Mouse (Mus musculus): ENCODE data around the gene Myo3a. TPM values are rescaled to one million over a fixed set of nuclear protein-coding genes. Genes with fewer than 3 reads are reported as not detected.

The Myo3a gene
- polyA plus RNA-seq, 1 experiment from 2014 or later = not detected

- H3K4me3 ChIP-seq (ENCODE audit: low read depth, low read length) = peak overlapping the region; percentile 40
- peaks cover 99% of the 10 kb centered on the region for H3K27me3 ChIP-seq (replicated peaks; ENCODE audit: control insufficient read depth, insufficient read depth, low read length)
- 0 out of 2 replicates have a peak, but pooled peaks cover 9% of the 10 kb centered on the region for H3K4me1 ChIP-seq (ENCODE audit: control insufficient read depth, insufficient read depth, low read length)
- no peaks in the 10 kb centered on the region for H3K9me3 ChIP-seq (ENCODE audit: control insufficient read depth, low read length)
- H3K4me2 ChIP-seq (ENCODE audit: low read depth, low read length) = peak overlapping the region; percentile 64
- 1% methylated on average over 47 of the region's 60 CpGs for WGBS
- ATAC-seq (ENCODE audit: low read depth) (peak; percentile 13; the same call in 1 of the 2 replicates), DNase-seq (ENCODE audit: low spot score) (no peak)
- peak overlapping the region; percentile 19; the same call in 1 of the 2 replicates for H3K9ac ChIP-seq (ENCODE audit: low read depth, low read length)
- no peaks in the 10 kb centered on the region for H3K36me3 ChIP-seq (ENCODE audit: control insufficient read depth, insufficient read depth, low read length)
- no peak overlapping the region for H3K27ac ChIP-seq (replicated peaks; ENCODE audit: low read depth, low read length)
Measured at GRCm38 (mm10) chr2:22623111-22624070, 396.1 kb downstream of the Myo3a start.

- 3% methylated on average over 27 of the region's 27 CpGs for WGBS
- Histone ChIP-seq H3K4me1 (ENCODE audit: control insufficient read depth, insufficient read depth, low read length) (0 out of 2 replicates have a peak, but pooled peaks cover 9% of the 10 kb centered on the region), H3K27ac (replicated peaks; ENCODE audit: low read depth, low read length) (no peak overlapping the region), H3K4me3 (ENCODE audit: low read depth, low read length) (peak overlapping the region; percentile 40; the same call in 1 of the 2 replicates), H3K9me3 (ENCODE audit: control insufficient read depth, low read length) (no peaks in the 10 kb centered on the region), H3K27me3 (replicated peaks; ENCODE audit: control insufficient read depth, insufficient read depth, low read length) (peaks cover 94% of the 10 kb centered on the region), H3K9ac (ENCODE audit: low read depth, low read length) (no peak overlapping the region), H3K4me2 (ENCODE audit: low read depth, low read length) (no peak overlapping the region), H3K36me3 (ENCODE audit: control insufficient read depth, insufficient read depth, low read length) (no peaks in the 10 kb centered on the region)
- ATAC-seq (ENCODE audit: low read depth) (no peak), DNase-seq (ENCODE audit: low spot score) (no peak)
Measured at GRCm38 (mm10) chr2:22624188-22624975, 397.1 kb downstream of the Myo3a start.

DNA sequence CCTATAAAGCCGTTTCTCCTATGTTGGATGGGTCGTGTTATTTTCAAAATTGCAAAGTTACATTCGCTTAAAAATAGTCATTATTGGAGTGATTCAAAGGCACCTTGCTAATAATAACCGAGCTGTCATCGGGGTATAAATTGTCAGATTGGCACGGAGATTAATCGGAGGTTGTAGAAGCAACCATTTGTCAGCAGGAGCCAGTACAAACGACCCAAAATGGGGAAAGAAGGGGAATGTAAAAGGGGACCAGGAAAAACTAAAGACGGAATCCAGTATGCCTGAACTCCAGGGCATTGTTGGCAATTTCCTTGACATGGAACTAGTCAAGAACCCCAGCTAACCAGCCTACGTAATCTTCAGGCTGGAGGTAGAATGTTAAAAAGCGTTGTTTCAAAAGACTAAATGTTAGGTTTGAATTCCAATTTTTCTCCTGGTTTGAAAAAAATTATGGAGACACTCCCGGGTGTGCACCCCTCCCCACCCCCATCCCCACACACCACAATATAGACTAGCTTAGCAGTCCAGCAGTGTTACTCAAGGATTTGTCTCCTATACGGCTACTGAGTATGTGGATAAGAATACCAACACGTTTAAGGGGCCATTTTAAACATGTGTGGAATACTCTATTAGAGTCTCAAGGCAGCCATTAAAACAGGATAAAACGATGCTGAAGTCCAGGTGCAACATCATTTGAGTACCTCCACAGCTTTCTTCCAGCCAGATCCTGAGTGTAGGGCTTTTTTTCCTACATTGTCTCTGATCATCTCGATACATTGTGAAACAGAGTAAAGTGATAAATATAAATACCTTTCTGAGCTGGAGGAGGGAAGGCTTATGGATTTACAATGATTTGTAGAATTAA lies 398.0 kb downstream of the Myo3a start:
- Histone ChIP-seq H3K4me3 (ENCODE audit: low read depth, low read length) (no peak overlapping the region), H3K9me3 (ENCODE audit: control insufficient read depth, low read length) (no peaks in the 10 kb centered on the region), H3K27ac (replicated peaks; ENCODE audit: low read depth, low read length) (no peak overlapping the region), H3K4me1 (ENCODE audit: control insufficient read depth, insufficient read depth, low read length) (0 out of 2 replicates have a peak, but pooled peaks cover 9% of the 10 kb centered on the region), H3K36me3 (ENCODE audit: control insufficient read depth, insufficient read depth, low read length) (no peaks in the 10 kb centered on the region), H3K9ac (ENCODE audit: low read depth, low read length) (no peak overlapping the region), H3K4me2 (ENCODE audit: low read depth, low read length) (no peak overlapping the region), H3K27me3 (replicated peaks; ENCODE audit: control insufficient read depth, insufficient read depth, low read length) (peaks cover 85% of the 10 kb centered on the region)
- WGBS = 10% methylated on average over 16 of the region's 16 CpGs
- no peak for ATAC-seq (ENCODE audit: low read depth)
- no peak for DNase-seq (ENCODE audit: low spot score)

GRCm38 (mm10) chr2:22627147-22627666 lies 399.9 kb downstream of the Myo3a start:
- Histone ChIP-seq H3K4me1 (ENCODE audit: control insufficient read depth, insufficient read depth, low read length) (0 out of 2 replicates have a peak, but pooled peaks cover 3% of the 10 kb centered on the region), H3K4me2 (ENCODE audit: low read depth, low read length) (no peak overlapping the region), H3K9me3 (ENCODE audit: control insufficient read depth, low read length) (no peaks in the 10 kb centered on the region), H3K36me3 (ENCODE audit: control insufficient read depth, insufficient read depth, low read length) (no peaks in the 10 kb centered on the region), H3K27ac (replicated peaks; ENCODE audit: low read depth, low read length) (no peak overlapping the region), H3K4me3 (ENCODE audit: low read depth, low read length) (no peak overlapping the region), H3K9ac (ENCODE audit: low read depth, low read length) (no peak overlapping the region), H3K27me3 (replicated peaks; ENCODE audit: control insufficient read depth, insufficient read depth, low read length) (peaks cover 66% of the 10 kb centered on the region)
- WGBS = 24% methylated on average over 3 of the region's 3 CpGs
- DNase-seq (ENCODE audit: low spot score) = no peak
- ATAC-seq (ENCODE audit: low read depth) = no peak

GRCm38 (mm10) chr2:22627819-22628432 lies 400.6 kb downstream of the Myo3a start:
- ATAC-seq (ENCODE audit: low read depth) (no peak), DNase-seq (ENCODE audit: low spot score) (no peak)
- no peak overlapping the region for H3K4me2 ChIP-seq (ENCODE audit: low read depth, low read length)
- no peak overlapping the region for H3K4me3 ChIP-seq (ENCODE audit: low read depth, low read length)
- H3K36me3 ChIP-seq (ENCODE audit: control insufficient read depth, insufficient read depth, low read length) = no peaks in the 10 kb centered on the region
- no peak overlapping the region for H3K27ac ChIP-seq (replicated peaks; ENCODE audit: low read depth, low read length)
- H3K9me3 ChIP-seq (ENCODE audit: control insufficient read depth, low read length) = no peaks in the 10 kb centered on the region
- no peaks in the 10 kb centered on the region for H3K4me1 ChIP-seq (ENCODE audit: control insufficient read depth, insufficient read depth, low read length)
- H3K9ac ChIP-seq (ENCODE audit: low read depth, low read length) = no peak overlapping the region
- 29% methylated on average over 5 of the region's 5 CpGs for WGBS
- peaks cover 59% of the 10 kb centered on the region for H3K27me3 ChIP-seq (replicated peaks; ENCODE audit: control insufficient read depth, insufficient read depth, low read length)

GRCm38 (mm10) chr2:22634766-22635165 lies 407.5 kb downstream of the Myo3a start:
- DNase-seq (ENCODE audit: low spot score) (no peak), ATAC-seq (ENCODE audit: low read depth) (no peak)
- no peaks in the 10 kb centered on the region for H3K27me3 ChIP-seq (replicated peaks; ENCODE audit: control insufficient read depth, insufficient read depth, low read length)
- H3K9ac ChIP-seq (ENCODE audit: low read depth, low read length) = no peak overlapping the region
- 45% methylated on average over 8 of the region's 8 CpGs for WGBS
- H3K27ac ChIP-seq (replicated peaks; ENCODE audit: low read depth, low read length) = no peak overlapping the region
- no peaks in the 10 kb centered on the region for H3K36me3 ChIP-seq (ENCODE audit: control insufficient read depth, insufficient read depth, low read length)
- H3K4me3 ChIP-seq (ENCODE audit: low read depth, low read length) = no peak overlapping the region
- H3K9me3 ChIP-seq (ENCODE audit: control insufficient read depth, low read length) = no peaks in the 10 kb centered on the region
- no peak overlapping the region for H3K4me2 ChIP-seq (ENCODE audit: low read depth, low read length)
- no peaks in the 10 kb centered on the region for H3K4me1 ChIP-seq (ENCODE audit: control insufficient read depth, insufficient read depth, low read length)

GRCm38 (mm10) chr2:22646134-22646533 lies 418.8 kb downstream of the Myo3a start:
- Histone ChIP-seq H3K36me3 (ENCODE audit: control insufficient read depth, insufficient read depth, low read length) (no peaks in the 10 kb centered on the region), H3K4me2 (ENCODE audit: low read depth, low read length) (no peak overlapping the region), H3K9ac (ENCODE audit: low read depth, low read length) (no peak overlapping the region), H3K27me3 (replicated peaks; ENCODE audit: control insufficient read depth, insufficient read depth, low read length) (no peaks in the 10 kb centered on the region), H3K9me3 (ENCODE audit: control insufficient read depth, low read length) (no peaks in the 10 kb centered on the region), H3K4me1 (ENCODE audit: control insufficient read depth, insufficient read depth, low read length) (no peaks in the 10 kb centered on the region), H3K4me3 (ENCODE audit: low read depth, low read length) (no peak overlapping the region), H3K27ac (replicated peaks; ENCODE audit: low read depth, low read length) (no peak overlapping the region)
- no peak for ATAC-seq (ENCODE audit: low read depth)
- no peak for DNase-seq (ENCODE audit: low spot score)
- 38% methylated on average over 1 of the region's 1 CpGs for WGBS
